Mouse (Mus musculus) neural tube, embryonic 15.5 days (tissue): ENCODE data around the gene Slamf6. TPM values are rescaled to one million over a fixed set of nuclear protein-coding genes. Genes with fewer than 3 reads are reported as not detected.
"Not testable (repeated sequence)": the region's sequence is repeated elsewhere in the genome, so short reads cannot be mapped to it uniquely, and the experiment has no call there.

Source experiments
- ATAC-seq: fragments of 200-750 bp; cut with Nextera tagmentation; 2 replicates; pipeline ENCODE4 v1.8.0; 2017; ENCODE audit warnings: mild to moderate bottlenecking, moderate TSS enrichment, moderate library complexity; ENCODE audit not compliant: low FRiP score
- H3K27ac ChIP-seq: fragments of 300-500 bp; sonication (generic); replicated peaks from 2 replicates; pipeline ENCODE4 v1.5.1; 2015; ENCODE audit warnings: mild to moderate bottlenecking, inconsistent platforms
- H3K27me3 ChIP-seq: fragments of 300-500 bp; sonication (generic); replicated peaks from 2 replicates; pipeline ENCODE4 v1.6.1; 2015; ENCODE audit warnings: inconsistent platforms
- H3K36me3 ChIP-seq: fragments of 300-500 bp; sonication (generic); 2 replicates; pipeline ENCODE4 v1.6.1; 2015; ENCODE audit warnings: inconsistent platforms
- H3K4me1 ChIP-seq: fragments of 300-500 bp; sonication (generic); 2 replicates; pipeline ENCODE4 v1.6.1; 2015; ENCODE audit warnings: inconsistent platforms
- H3K4me2 ChIP-seq: fragments of 300-500 bp; sonication (generic); 2 replicates; pipeline ENCODE4 v1.6.1; 2015; ENCODE audit warnings: inconsistent platforms, mild to moderate bottlenecking, moderate library complexity
- H3K4me3 ChIP-seq: fragments of 300-500 bp; sonication (generic); replicated peaks from 2 replicates; pipeline ENCODE4 v1.5.1; 2015; ENCODE audit warnings: mild to moderate bottlenecking, inconsistent platforms
- H3K9ac ChIP-seq: fragments of 300-500 bp; sonication (generic); replicated peaks from 2 replicates; pipeline ENCODE4 v1.6.1; 2015; ENCODE audit warnings: mild to moderate bottlenecking, inconsistent platforms
- H3K9me3 ChIP-seq: fragments of 300-500 bp; sonication (generic); replicated peaks from 2 replicates; pipeline ENCODE4 v1.6.1; 2016; ENCODE audit warnings: inconsistent platforms
- WGBS: fragments of 180-500 bp; shearing (Covaris S2); methylation state at CpG from one replicate; pipeline ENCODE4 v1.1.7; 2015; ENCODE audit warnings: mixed read lengths; 5-methylcytosine and 5-hydroxymethylcytosine counted together
- polyA plus RNA-seq: library from polyadenylated mRNA; unstranded; fragments of >200 nt; fragmentation: Nextera tagmentation; extraction: Ambion mirVana; gene quantifications from 2 replicates; pipeline ENCODE4 v1.2.1, GENCODE M21; 2015

Gene Slamf6
- polyA plus RNA-seq, 1 experiment from 2014 or later, result 0.14 TPM

DNA sequence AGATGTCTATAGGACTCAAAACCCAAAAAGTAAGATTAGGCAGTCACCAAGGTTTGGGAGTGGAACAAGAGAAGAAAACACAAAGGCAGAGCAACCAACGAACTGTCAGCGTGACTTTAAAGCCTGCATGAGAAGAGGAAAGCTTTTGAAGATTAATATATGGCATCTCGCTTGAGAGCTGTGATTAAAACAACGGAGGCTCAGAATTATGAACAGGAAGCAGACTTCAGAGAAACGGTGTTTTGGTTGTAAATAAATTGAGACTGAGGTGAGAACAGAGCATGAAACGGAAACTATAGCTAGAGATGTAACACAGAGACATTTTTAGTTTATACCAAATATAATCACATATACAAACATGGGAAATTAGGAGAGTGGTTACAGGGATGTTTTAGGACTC lies 46.3 kb downstream of the Slamf6 start:
- Histone ChIP-seq H3K4me2 (no peak overlapping the region), H3K36me3 (no peaks in the 10 kb centered on the region), H3K27me3 (no peaks in the 10 kb centered on the region), H3K9me3 (no peaks in the 10 kb centered on the region), H3K4me3 (no peak overlapping the region), H3K27ac (no peak overlapping the region), H3K9ac (no peak overlapping the region), H3K4me1 (no peaks in the 10 kb centered on the region)
- 88% methylated on average over 6 of the region's 6 CpGs for WGBS
- ATAC-seq, result no peak

DNA sequence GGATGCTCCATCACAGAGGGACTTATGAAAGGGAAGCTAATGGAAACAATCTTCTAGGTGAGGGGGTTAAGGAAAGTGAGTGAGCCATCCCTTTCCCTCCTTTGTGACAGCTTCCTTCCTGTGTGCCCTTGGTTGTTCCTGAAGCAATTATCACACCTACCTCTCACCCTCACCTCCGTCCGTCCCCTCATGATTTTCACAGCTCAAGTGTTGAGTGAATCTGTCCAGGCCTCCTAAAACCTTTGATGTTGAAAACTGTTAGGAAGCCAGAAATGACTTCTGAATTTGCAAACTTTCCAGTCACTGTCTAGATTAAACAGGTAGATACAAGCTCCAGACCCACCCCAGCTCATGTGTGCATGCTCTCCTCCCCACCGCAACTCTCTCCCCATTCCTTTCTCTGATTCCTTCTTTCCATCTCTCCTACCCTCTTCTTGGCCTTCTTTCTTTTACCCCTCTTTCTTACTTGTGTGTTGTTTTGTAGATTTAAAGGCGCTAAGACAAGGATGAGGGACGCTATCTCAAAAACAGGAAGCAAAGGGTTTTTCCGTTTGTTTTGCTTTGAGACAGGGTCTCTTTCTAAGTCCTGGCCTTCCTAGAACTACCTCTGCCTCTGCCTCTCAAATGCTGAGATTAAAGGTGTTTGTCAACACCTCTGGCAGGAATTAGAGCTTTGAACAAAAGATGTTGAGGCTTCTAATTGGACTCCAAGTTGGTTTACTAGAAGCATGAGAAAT lies 48.9 kb downstream of the Slamf6 start:
- no peak overlapping the region for H3K9ac ChIP-seq

DNA sequence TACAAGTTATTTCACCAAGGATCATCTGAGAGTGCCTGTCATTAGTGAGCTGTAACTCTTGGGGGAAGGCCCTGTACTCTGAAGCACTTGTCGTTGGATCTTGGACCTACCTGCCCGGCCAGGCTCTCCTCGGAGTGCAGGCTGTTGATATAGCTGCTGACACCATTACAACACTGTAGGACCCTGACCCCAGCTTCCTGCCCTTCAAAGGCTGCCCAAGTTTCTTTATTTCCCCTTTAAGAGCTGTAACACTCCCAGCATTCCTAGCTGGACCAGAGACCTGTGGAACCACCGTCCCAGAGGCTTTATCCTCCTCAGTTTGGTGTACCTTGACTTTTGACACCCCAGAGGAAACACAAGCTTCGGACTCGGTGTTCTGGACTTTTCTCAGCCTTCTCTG lies 51.9 kb downstream of the Slamf6 start:
- Histone ChIP-seq H3K4me3 (no peak overlapping the region), H3K4me2 (no peak overlapping the region), H3K36me3 (no peaks in the 10 kb centered on the region), H3K27me3 (no peaks in the 10 kb centered on the region), H3K27ac (no peak overlapping the region), H3K9ac (no peak overlapping the region), H3K4me1 (peaks cover 3% of the 10 kb centered on the region; the same call in 1 of the 2 replicates), H3K9me3 (no peaks in the 10 kb centered on the region)
- WGBS, result 91% methylated on average over 6 of the region's 6 CpGs
- no peak for ATAC-seq

More for the DNA sequence above, 48.9 kb downstream of the Slamf6 start:
- whole genome bisulfite sequencing, result 91% methylated on average over 6 of the region's 6 CpGs
- no peak for ATAC-seq
- Histone ChIP-seq H3K27me3 (no peaks in the 10 kb centered on the region), H3K4me1 (peaks cover 3% of the 10 kb centered on the region; the same call in 1 of the 2 replicates), H3K36me3 (no peaks in the 10 kb centered on the region), H3K4me2 (no peak overlapping the region), H3K9me3 (no peaks in the 10 kb centered on the region), H3K27ac (no peak overlapping the region), H3K4me3 (no peak overlapping the region)

DNA sequence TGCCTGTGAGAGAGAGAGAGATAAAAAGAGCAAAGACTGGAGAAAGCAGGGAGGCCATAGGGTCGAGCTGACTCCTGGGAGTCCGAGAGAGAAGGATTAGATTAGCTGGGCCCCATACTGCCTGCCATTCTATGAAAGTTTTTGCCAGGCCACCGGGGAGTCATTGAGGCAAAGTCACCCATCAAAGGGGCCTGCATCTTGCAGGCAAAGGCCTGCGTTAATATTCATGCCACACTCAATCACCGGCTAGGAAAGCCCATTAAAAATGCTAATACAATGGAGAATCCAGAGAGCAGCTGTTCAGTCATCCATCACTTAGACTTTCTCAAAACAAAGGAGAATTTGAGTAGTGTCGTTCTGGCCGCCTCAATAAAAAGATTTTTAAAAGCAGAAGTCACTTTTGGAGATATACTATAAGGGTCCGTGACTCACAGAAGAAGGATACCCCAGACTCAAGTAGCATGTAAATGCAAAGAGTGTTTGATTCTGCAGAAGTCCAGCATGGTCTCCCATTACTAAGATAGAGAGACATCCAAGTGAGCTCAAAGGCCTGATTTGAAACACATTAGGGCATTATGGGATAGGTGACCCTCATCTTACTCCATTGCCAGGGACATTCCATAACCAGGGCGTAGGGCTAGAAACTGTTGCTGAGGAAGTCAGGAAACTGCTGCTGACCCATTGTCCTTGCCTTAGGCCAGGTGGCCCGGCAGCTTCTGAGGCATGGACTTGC lies 53.7 kb downstream of the Slamf6 start:
- Histone ChIP-seq H3K9me3 (no peaks in the 10 kb centered on the region), H3K4me2 (no peak overlapping the region), H3K36me3 (no peaks in the 10 kb centered on the region), H3K4me3 (no peak overlapping the region), H3K9ac (no peak overlapping the region), H3K27me3 (no peaks in the 10 kb centered on the region), H3K27ac (no peak overlapping the region), H3K4me1 (peaks cover 3% of the 10 kb centered on the region; the same call in 1 of the 2 replicates)
- 16% methylated on average over 10 of the region's 10 CpGs for WGBS
- ATAC-seq, result no peak

DNA sequence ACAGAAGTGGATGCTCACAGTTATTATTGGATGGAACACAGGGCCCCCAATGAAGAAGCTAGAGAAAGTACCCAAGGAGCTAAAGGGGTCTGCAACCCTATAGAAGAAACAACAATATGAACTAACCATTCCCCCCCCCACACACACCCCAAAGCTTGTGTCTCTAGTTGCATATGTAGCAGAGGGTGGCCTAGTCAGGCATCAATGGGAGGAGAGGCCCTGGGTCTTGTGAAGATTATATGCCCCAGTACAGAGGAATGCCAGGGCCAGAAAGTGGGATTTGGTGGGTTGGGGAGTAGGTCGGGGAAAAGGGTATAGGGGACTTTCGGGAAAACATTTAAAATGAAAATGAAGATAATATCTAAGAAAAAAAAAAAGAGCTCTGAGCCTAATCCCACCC lies 57.0 kb downstream of the Slamf6 start:
- WGBS, result 98% methylated on average over 2 of the region's 2 CpGs
- not testable (repeated sequence) for H3K9me3 ChIP-seq, H3K4me1 ChIP-seq, H3K4me3 ChIP-seq, H3K9ac ChIP-seq, H3K27ac ChIP-seq, H3K36me3 ChIP-seq, H3K27me3 ChIP-seq, ATAC-seq, H3K4me2 ChIP-seq

DNA sequence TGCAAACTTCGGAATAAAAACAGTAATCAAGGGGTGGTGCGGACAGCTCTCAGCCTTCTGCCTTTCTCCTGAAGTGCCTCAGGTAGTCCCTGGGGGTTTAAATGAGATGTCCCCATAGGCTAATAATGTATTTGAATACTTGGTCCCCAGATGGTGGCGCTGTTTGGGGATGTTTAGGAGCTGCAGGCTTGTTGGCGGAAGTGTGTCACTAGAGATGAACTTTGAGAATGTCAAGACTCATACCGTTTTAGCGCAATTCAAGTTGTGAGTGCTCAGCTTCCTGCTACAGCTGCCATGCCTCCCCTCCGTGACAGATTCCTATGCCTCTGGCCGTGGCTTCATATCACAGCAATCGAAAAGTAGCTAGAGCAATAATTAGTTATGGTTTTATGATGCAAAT lies 58.1 kb downstream of the Slamf6 start:
- H3K36me3 ChIP-seq, result no peaks in the 10 kb centered on the region
- WGBS, result 89% methylated on average over 9 of the region's 9 CpGs

DNA sequence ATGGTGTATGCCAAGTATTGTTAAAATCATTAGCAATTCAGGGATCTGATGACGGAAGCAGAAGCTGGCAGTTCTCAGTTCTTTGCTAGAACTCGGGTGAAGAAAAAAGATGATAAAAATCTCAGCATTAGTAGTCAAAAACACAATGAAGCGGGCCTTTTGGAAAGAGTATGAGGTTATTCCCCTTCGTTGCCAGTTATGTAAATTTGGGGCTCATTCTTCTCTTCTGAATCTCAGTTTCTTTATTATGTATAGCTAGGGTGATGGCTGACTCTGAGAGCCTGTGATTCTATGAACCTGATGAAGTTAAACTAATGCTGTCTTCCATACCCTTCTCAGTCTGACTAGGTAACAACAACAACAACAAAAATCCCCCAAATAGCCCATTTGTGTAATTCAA lies 58.5 kb downstream of the Slamf6 start:
- no peak for ATAC-seq

More for the DNA sequence above, 58.1 kb downstream of the Slamf6 start:
- no peak overlapping the region for H3K4me3 ChIP-seq
- H3K4me1 ChIP-seq, result peaks cover 3% of the 10 kb centered on the region; the same call in 1 of the 2 replicates
- no peaks in the 10 kb centered on the region for H3K27me3 ChIP-seq
- no peak overlapping the region for H3K4me2 ChIP-seq
- no peak for ATAC-seq
- no peak overlapping the region for H3K9ac ChIP-seq
- H3K9me3 ChIP-seq, result no peaks in the 10 kb centered on the region
- no peak overlapping the region for H3K27ac ChIP-seq

DNA sequence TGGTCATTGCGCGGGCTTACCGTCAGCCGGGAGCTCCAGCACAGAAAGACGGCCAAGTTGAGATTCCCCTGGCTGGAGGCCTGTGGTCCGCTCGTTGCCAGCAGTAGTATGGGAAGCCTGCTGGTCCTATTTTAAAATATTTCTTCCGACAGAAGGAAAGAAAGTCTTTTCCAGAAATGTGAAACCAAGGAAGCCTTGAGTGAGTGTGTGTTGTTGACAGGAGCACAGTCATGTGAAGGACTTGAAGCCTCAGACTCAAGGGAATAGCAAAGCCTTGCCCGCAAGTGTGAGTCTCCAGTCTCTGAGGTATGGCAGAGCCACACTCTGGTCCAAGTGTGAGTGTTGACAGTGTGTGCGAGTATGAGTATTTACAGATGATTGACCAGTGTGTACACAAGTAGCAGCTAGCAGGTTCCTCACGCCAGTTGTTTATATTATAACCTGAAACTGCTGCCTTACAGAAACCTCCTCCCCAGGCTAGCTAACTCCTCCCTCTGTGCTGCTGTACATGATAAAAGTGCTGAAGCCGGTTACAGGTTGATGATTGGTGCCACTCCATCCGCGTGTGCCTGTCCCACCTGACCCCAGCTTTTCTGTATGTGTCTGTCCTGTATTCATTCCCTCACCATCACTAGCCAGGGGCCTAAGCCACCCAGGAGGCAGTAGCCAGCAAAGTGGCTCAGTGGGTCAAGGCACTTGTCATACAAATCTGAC lies 59.7 kb downstream of the Slamf6 start:
- Histone ChIP-seq H3K9ac (no peak overlapping the region), H3K4me1 (no peaks in the 10 kb centered on the region), H3K4me2 (no peak overlapping the region), H3K9me3 (no peaks in the 10 kb centered on the region), H3K27me3 (no peaks in the 10 kb centered on the region), H3K36me3 (no peaks in the 10 kb centered on the region), H3K4me3 (no peak overlapping the region), H3K27ac (no peak overlapping the region)
- no peak for ATAC-seq
- WGBS, result 91% methylated on average over 14 of the region's 14 CpGs

More for the DNA sequence above, 58.5 kb downstream of the Slamf6 start:
- Histone ChIP-seq H3K4me1 (peaks cover 1% of the 10 kb centered on the region; the same call in 1 of the 2 replicates), H3K36me3 (no peaks in the 10 kb centered on the region), H3K9me3 (no peaks in the 10 kb centered on the region), H3K9ac (no peak overlapping the region), H3K27ac (no peak overlapping the region), H3K27me3 (no peaks in the 10 kb centered on the region), H3K4me3 (no peak overlapping the region), H3K4me2 (no peak overlapping the region)
- 84% methylated on average over 4 of the region's 4 CpGs for WGBS

DNA sequence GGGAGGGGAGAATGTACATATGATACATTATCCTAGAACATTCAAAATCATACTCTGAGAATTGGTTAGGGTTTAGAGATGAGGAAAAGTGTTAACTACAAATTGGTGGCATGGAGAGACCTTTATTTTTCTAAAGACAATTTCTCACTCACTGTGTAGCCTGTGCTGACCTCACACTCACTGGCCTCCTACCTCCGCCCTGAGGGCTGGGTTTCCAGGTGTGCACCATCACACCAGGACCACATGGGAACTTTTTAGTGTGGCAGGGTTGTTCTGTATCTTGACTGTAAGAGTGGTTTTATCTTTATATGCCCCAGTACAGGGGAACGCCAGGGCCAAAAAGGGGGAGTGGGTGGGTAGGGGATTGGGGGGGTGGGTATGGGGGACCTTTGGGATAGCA lies 60.6 kb downstream of the Slamf6 start:
- Histone ChIP-seq H3K27me3 (no peaks in the 10 kb centered on the region), H3K9ac (no peak overlapping the region), H3K9me3 (no peaks in the 10 kb centered on the region), H3K36me3 (no peaks in the 10 kb centered on the region), H3K27ac (no peak overlapping the region), H3K4me1 (no peaks in the 10 kb centered on the region), H3K4me2 (no peak overlapping the region), H3K4me3 (no peak overlapping the region)
- ATAC-seq, result no peak
- 94% methylated on average over 2 of the region's 2 CpGs for WGBS

DNA sequence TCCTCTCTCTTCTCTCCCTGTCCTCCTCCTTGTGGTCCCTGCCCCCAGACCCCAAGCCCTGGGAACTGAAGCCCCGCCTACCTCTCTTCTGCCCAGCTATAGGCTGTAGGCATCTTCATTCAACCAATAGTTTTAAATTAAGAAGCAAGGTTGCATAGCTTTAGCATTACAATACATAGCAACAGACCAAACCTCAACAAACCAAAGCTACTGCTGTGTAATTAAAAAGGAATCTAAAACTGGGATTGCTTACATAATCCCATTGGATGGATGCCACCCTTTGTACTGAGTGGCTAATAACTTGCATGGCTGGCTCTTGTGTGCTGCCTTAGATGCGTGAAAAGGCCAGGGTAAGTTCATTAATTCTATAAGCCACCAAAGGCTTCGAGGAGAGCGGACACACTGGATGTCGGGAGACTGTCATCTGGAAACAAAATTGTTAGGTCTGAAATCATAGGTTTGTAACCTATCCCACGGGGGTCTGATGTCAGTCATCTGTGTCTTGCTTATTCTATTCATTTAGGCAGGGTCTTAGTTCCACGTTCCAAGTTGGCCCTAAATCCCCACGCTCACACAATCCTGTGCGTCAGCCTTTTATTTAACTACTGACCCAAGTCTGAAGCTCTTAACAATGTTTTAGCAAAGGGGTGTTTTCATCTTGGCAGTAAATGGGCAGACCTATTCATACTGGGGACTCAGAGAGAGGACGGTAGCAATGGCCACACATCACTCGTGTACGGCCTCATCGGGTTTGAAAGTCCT lies 62.8 kb downstream of the Slamf6 start:
- no peak overlapping the region for H3K27ac ChIP-seq
- H3K4me1 ChIP-seq, result no peaks in the 10 kb centered on the region
- H3K9me3 ChIP-seq, result no peaks in the 10 kb centered on the region
- no peak overlapping the region for H3K4me3 ChIP-seq
- no peaks in the 10 kb centered on the region for H3K36me3 ChIP-seq
- no peak for ATAC-seq
- H3K9ac ChIP-seq, result no peak overlapping the region
- no peak overlapping the region for H3K4me2 ChIP-seq
- WGBS, result 78% methylated on average over 13 of the region's 13 CpGs
- H3K27me3 ChIP-seq, result no peaks in the 10 kb centered on the region

DNA sequence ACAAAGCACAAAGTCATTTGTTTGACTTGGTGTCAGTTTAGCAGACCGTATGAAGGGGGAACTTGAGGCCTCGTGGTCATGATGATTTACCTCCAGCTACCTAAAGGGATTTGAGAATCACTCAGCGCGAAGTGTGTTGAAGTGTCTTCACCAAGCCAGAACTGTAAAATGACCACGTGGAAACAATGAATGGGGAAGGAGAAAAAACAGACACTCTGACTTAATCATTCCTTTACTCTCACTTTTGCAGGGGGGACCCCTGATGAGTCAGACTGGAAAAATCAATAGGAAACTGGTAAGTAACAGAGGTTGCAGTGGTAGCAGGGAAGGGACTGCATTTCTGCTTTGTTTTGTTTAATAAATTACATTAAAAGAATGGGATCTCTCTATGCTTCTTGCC lies 64.9 kb downstream of the Slamf6 start:
- Histone ChIP-seq H3K9me3 (0 out of 2 replicates have a peak, but pooled peaks cover 2% of the 10 kb centered on the region), H3K27ac (no peak overlapping the region), H3K36me3 (no peaks in the 10 kb centered on the region), H3K27me3 (no peaks in the 10 kb centered on the region), H3K4me3 (no peak overlapping the region), H3K9ac (no peak overlapping the region), H3K4me1 (no peaks in the 10 kb centered on the region), H3K4me2 (no peak overlapping the region)
- WGBS, result 64% methylated on average over 5 of the region's 5 CpGs
- ATAC-seq, result no peak
